Mouse (Mus musculus) granulocyte monocyte progenitor cell, adult 5-6 weeks (primary cell): ENCODE measurements at regions not wholly inside any gene's neighbourhood (a gene's known extent, or its start where the extent isn't known, plus 50 kb on each side); places are given as distances from the start of the nearest gene placed in this dataset.
A peak's percentile ranks its signal among the peaks of the same experiment; 100 is the strongest.

Experiments
- ATAC-seq: replicated peaks from 2 replicates; pipeline ENCODE4 v1.8.0; 2016; ENCODE audit warnings: mild to moderate bottlenecking, moderate TSS enrichment, inconsistent platforms; ENCODE audit not compliant: poor library complexity, severe bottlenecking

DNA sequence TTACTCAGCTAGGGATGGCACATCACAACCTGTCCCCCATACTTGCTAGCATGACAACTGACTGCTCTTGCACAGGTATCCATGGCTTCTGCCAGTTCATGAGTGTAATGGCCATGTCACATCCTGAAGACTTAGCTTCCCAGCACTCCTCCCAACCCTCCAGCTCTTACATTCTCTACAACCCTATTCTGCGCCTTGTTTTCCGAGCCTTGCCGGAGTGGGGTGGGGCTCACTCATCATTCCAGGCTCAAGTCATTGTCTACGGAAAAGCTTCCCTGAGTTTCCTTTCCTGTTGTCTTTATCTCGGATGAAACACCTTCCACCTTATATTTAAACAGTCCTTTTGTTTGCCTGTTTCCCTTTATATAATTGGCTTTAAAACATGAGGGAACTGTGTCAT, 69.6 kb downstream of the Prdm13 start:
- no peak for ATAC-seq

DNA sequence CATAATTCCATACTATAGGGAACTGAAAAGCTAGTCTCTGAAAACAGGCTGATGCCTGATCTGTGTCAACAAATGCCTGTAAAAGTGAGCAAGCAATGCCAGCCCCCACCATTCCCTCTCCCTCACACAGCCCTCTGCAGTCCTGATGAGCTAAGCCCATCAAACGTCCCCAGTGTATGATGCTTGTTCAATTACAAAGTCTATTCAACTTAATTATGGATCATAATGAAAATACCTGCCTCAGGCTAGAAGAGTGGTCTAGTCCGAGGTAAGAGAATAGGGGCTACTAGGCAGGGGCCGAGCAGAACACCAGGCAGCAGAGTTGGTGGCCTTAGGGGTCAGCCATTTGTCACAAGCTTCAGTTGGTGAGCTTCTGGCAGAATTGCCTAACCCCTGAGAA, 71.3 kb downstream of the Prdm13 start:
- ATAC-seq = no peak

DNA sequence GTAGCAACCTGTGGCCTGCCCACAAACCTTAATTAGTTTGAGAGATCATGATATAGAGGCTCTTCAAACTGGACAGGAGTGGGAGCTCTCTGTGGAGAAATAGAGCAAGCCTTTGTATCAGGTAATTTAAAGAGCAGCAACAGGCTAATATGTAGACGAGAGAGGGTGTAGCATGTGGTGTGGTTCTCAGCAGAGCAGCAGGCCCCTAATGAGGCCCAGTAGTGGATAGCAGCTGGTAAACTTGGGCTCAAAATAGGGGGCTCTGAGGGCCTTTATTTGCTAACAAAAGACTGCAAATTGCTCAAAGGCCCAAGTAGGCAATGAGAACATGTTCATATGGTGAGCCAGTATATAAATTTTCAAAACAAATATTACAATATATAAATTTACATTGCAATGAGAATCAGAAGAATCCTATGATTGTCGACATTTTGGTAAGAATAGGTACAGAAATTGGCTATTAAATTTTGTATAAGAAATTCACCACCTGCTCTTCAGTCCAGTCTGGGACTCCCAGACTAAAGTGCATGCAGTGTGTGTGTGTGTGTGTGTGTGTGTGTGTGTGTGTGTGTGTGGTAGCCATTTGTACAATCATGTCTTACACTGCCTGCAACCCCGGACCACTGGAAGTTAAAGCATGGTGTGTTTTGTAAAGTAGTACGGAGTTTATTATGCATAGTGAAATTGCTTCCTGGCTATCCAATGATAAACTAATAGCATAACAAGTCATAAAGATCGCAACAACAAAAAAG, 74.1 kb downstream of the Prdm13 start:
- no peak for ATAC-seq

DNA sequence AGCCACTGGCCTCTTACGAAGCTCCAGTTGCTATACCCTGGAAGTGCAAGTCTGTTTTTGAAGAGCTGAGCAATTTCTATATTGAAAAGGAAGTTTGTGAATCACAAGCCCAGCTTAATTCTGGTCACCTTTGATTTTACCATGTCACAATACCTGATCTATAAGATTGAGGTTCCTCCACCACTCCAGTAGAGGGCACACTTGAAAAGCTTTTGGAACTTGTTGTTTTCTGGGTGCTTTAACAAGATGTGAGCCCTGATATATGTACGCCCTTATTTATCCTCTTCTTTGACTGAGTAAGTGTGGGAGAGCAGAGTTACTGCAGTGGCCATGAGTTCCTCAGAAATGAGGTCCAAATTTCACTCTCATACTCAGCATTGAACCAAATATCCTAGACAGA, 87.7 kb downstream of the Prdm13 start:
- ATAC-seq = no peak

DNA sequence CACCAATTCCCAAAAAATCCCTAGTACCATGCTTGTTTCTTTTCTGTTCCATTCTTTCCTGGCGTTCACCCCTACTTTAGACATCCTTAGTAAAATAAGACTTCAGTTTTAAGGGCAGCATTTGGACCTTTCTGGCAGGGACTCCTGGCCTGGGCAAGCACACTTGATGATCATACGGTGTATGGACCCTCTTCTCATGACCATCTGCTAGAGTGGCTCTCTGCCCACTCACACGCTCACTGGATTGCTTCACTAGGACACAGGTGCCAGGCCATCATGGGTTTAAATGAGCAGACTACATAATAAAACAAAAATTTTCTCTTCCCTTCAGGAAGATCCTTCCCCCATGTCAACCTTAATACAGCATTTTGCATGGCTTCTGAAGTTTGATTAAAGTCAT, 138.0 kb downstream of the Prdm13 start:
- no peak for ATAC-seq

DNA sequence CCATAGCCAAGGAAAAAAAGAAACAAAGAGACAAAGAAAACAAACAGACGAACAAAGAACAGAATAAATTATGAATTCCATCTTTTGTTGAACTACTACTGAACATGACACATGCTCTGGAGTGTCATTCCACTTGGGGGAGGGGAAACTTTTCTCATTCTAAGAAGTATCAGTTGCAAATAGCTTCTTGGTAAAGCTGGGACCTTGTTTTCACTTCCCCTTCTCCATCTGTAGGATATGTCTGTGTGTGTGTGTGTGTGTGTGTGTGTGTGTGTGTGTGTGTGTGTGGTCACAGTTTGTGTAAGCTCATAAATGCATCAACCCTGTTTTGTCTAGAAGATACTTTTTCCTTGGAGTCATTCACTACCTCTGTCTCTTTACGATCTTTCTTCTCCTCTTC, 146.2 kb downstream of the Prdm13 start:
- ATAC-seq = peak; percentile 48

DNA sequence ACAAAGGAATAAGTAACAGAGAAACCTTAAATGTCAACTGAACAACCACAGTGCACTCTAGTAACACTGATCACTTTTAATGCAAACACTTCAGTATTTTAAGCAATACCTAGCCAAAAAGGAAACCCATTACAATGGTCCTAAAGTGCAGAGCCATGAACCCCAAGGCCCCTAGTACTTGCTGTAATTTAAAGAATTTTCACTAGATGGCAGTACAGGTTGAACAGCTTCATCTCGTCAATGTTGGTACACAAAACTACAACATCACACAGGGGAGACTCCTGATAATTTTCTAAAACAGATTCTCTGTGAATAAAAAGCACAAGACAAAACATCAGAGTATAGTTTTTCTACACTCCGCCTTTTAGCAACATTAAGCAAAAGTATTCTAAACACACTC, 149.8 kb downstream of the Prdm13 start:
- peak; percentile 35; the same call in 1 of the 2 replicates for ATAC-seq

DNA sequence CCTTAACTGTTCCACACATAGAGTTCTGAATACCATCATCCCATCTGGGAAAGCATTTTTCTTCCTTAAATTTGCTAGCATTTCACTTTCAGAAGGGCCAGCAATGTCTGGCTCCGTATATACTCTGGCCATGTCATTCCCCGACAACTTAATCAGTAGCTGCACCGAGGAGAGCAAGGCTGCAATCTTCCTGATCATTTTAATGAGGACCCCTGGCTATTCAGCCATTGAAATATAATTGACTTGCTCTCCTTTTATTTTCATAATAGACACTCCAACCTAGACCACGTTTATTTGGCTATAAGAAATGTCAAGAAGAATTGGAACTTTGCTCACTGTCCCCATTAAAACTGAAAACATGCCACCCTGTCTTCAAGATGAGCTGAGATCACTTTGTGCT, 153.6 kb downstream of the Prdm13 start:
- no peak for ATAC-seq
